Mouse (Mus musculus) heart, postnatal 0 days (tissue): ENCODE measurements around the gene Snx30.

Source experiments
- CTCF ChIP-seq: IDR thresholded peaks from 2 replicates; pipeline ENCODE4 v1.5.1; 2016; ENCODE audit warnings: antibody characterized with exemption, control low read depth, low read depth
- EP300 ChIP-seq: IDR thresholded peaks from 2 replicates; pipeline ENCODE4 v1.6.1; 2016; ENCODE audit warnings: antibody characterized with exemption, low read depth

- no peak for TF ChIP-seq CTCF
- TF ChIP-seq EP300: no peak
These were observed 101.5 kb downstream of the Snx30 start for GRCm38 (mm10) chr4:59907092-59907491.
